Mouse (Mus musculus) ES-E14 (cell line): ENCODE data around the gene Pparg.

Source experiments
- HCFC1 ChIP-seq: IDR thresholded peaks from 2 replicates; pipeline ENCODE4 v1.6.1; 2012; ENCODE audit warnings: low read length, inconsistent platforms, borderline replicate concordance; ENCODE audit not compliant: insufficient read depth
- ZNF384 ChIP-seq: IDR thresholded peaks from 2 replicates; pipeline ENCODE4 v1.6.1; 2012; ENCODE audit warnings: low read depth, low read length, inconsistent platforms

- TF ChIP-seq ZNF384, result no peak
- no peak for TF ChIP-seq HCFC1
These were observed 162.4 kb downstream of the Pparg start for GRCm38 (mm10) chr6:115523201-115523600.
